Mouse (Mus musculus) CD4-positive helper T cell, adult 2 months (primary cell): Measurements from ENCODE around the gene Fbxo39.
"Not testable (repeated sequence)": the region's sequence is repeated elsewhere in the genome, so short reads cannot be mapped to it uniquely, and the experiment has no call there.

Experiments
- DNase-seq: peaks from one replicate; pipeline ENCODE4 v3.0.0-alpha.2; 2012; ENCODE audit warnings: low read depth, missing footprints, low spot score

Gene Fbxo39

GRCm38 (mm10) chr11:72311355-72312001, 2.8 kb upstream of the Fbxo39 start:
- DNase-seq: no peak

- DNase-seq: no peak
These were observed 3.8 kb downstream of the Fbxo39 start for GRCm38 (mm10) chr11:72318026-72318425.

- peak; percentile 26 for DNase-seq
These were observed 10.2 kb downstream of the Fbxo39 start for GRCm38 (mm10) chr11:72324431-72324830.

- DNase-seq: no peak
These were observed 11.5 kb downstream of the Fbxo39 start for GRCm38 (mm10) chr11:72325701-72326100.

- DNase-seq: no peak
These were observed 18.9 kb downstream of the Fbxo39 start for GRCm38 (mm10) chr11:72332951-72333667.

GRCm38 (mm10) chr11:72334653-72335052, 20.4 kb downstream of the Fbxo39 start:
- DNase-seq: no peak

GRCm38 (mm10) chr11:72336726-72337125, 22.5 kb downstream of the Fbxo39 start:
- no peak for DNase-seq

GRCm38 (mm10) chr11:72338437-72338871, 24.2 kb downstream of the Fbxo39 start:
- DNase-seq: no peak

GRCm38 (mm10) chr11:72339716-72340115, 25.5 kb downstream of the Fbxo39 start:
- no peak for DNase-seq

- peak; percentile 34 for DNase-seq
These were observed 28.4 kb downstream of the Fbxo39 start for GRCm38 (mm10) chr11:72342549-72343237.

- DNase-seq: not testable (repeated sequence)
These were observed 29.0 kb downstream of the Fbxo39 start for GRCm38 (mm10) chr11:72343238-72343625.

GRCm38 (mm10) chr11:72343904-72344303, 29.7 kb downstream of the Fbxo39 start:
- DNase-seq: peak; percentile 12

GRCm38 (mm10) chr11:72344486-72344885, 30.2 kb downstream of the Fbxo39 start:
- DNase-seq: no peak

GRCm38 (mm10) chr11:72348563-72348962, 34.3 kb downstream of the Fbxo39 start:
- DNase-seq: no peak

- DNase-seq: no peak
These were observed 34.8 kb downstream of the Fbxo39 start for GRCm38 (mm10) chr11:72349016-72349415.

- no peak for DNase-seq
These were observed 35.4 kb downstream of the Fbxo39 start for GRCm38 (mm10) chr11:72349652-72350051.

GRCm38 (mm10) chr11:72352272-72352671, 38.0 kb downstream of the Fbxo39 start:
- no peak for DNase-seq

- DNase-seq: no peak
These were observed 38.9 kb downstream of the Fbxo39 start for GRCm38 (mm10) chr11:72353186-72353585.

GRCm38 (mm10) chr11:72354971-72355728, 40.9 kb downstream of the Fbxo39 start:
- DNase-seq: peak; percentile 37

- peak; percentile 15 for DNase-seq
These were observed 47.4 kb downstream of the Fbxo39 start for GRCm38 (mm10) chr11:72361385-72362346.

GRCm38 (mm10) chr11:72362347-72362741, 48.1 kb downstream of the Fbxo39 start, which contains the start of gene Tekt1:
Tekt1 (minus strand) TSS chr11:72362442.
- DNase-seq: no peak
